Mouse (Mus musculus): ENCODE data around the gene Spp2. TPM values are rescaled to one million over a fixed set of nuclear protein-coding genes. Genes with fewer than 3 reads are reported as not detected.

Spp2 gene
- polyA plus RNA-seq, 1 experiment: 0.18 TPM

DNA sequence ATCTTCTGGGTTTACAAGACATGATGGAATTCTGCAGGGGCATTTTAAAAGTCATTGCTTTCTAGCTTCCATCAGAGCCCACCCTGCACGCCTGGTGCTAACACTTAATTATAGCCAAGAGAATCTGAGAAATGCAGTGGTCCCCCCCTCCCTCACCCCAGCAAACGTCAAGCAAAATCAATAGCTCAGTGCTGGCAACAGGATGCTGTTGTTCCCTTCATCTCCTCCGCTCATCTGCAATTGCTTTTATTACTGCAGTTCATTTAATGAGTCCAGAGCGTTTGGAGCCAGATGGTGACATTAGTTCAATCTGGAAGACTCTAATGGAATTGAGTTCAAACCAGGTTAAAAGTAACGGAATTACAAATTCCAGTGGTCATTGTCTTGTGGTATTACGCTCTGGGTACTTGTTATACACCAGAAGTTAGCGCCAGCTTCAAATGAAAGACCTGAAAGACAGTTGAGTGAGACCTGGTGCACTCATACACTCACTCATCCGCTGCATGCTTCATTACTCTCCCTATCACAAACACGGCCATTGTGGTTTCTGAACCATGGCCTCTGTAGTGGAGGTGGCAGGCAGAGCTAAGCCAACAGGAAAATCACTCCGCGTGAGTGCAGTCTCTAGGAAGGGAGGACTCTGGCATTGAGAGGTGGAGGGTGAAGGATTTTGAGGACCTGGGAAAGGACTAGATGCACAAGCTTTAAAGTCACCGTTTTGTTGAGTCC, 519 bp upstream of the Spp2 start:
- H3K4me3 ChIP-seq (replicated peaks; ENCODE audit: extremely low read depth, low read depth, low read length): no peak overlapping the region
- no peaks in the 10 kb centered on the region for H3K4me1 ChIP-seq (ENCODE audit: control insufficient read depth, insufficient read depth, low read length)
- TF ChIP-seq CTCF (IDR thresholded peaks at IDR 0.05; ENCODE audit: insufficient read depth, low read length) (no peak), POLR2A (IDR thresholded peaks at IDR 0.05; ENCODE audit: borderline replicate concordance, extremely low read depth, low read depth, low read length) (no peak)
- 58% methylated on average over 12 of the region's 12 CpGs for WGBS
- no peak for DNase-seq

DNA sequence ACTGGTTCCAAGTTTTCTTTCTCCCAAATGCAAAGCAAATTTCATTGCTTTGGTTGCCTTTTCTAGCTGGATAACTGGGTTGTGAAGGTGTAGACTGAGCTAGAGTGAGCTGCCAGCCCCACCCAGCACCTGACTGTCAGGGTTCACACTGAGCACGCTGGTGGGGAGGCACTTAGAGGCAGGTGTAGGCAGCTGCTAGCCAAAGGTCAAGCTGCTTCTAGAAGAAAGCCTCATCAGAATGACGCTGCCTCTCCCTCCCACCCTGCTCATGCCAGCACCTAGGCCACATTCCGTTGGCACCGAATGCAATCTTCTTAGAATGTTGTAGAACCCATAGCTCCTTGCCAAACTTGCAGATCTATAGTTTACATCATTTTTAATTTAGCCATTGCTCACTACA, 1.6 kb downstream of the Spp2 start:
- 70% methylated on average over 4 of the region's 4 CpGs for WGBS
- DNase-seq: no peak
- H3K4me3 ChIP-seq (replicated peaks; ENCODE audit: extremely low read depth, low read depth, low read length): no peak overlapping the region
- no peaks in the 10 kb centered on the region for H3K4me1 ChIP-seq (ENCODE audit: control insufficient read depth, insufficient read depth, low read length)
- no peak for TF ChIP-seq CTCF (IDR thresholded peaks at IDR 0.05; ENCODE audit: insufficient read depth, low read length)
- TF ChIP-seq POLR2A (IDR thresholded peaks at IDR 0.05; ENCODE audit: borderline replicate concordance, extremely low read depth, low read depth, low read length): no peak

DNA sequence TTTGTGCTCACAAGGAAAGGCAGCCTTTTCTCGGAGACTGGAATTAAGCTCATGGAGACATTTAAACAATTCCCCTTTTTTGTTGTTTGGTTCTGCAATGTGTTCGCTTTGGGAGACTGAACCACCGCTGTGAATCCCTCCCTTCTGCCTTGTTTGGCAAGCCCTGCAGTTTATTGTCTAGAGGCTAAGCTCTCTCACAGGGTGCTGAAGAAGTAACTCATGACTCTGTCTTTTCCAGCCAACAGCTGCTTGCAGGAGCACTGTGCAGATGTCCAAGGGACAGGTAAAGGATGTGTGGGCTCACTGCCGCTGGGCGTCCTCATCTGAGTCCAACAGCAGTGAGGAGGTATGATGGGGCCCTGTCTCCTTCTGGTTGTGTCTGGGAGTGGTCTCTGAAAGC, 5.3 kb downstream of the Spp2 start:
- no peak for DNase-seq
- 74% methylated on average over 5 of the region's 5 CpGs for WGBS
- TF ChIP-seq POLR2A (IDR thresholded peaks at IDR 0.05; ENCODE audit: borderline replicate concordance, extremely low read depth, low read depth, low read length): no peak
- TF ChIP-seq CTCF (IDR thresholded peaks at IDR 0.05; ENCODE audit: insufficient read depth, low read length): no peak
- Histone ChIP-seq H3K4me3 (replicated peaks; ENCODE audit: extremely low read depth, low read depth, low read length) (no peak overlapping the region), H3K4me1 (ENCODE audit: control insufficient read depth, insufficient read depth, low read length) (no peaks in the 10 kb centered on the region)

DNA sequence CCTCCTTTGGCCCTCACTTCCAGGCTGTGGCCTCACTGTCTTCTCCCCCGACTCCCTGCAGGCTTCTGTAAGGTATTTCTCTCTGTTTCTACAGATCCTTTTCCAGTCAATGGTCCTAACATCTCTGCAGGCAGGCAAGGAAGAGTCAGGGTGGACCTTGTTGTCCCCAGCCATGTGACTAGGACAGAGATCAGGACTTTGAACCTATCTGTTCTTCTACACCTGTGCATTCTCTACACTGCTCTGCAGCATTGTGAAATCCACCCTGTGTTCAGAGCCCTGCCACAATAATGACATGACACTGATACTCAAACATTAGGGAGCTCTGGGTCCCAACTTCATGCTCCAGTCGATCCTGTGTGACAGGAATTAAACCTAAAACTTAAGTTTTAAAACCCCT, 12.2 kb downstream of the Spp2 start:
- DNase-seq: no peak

DNA sequence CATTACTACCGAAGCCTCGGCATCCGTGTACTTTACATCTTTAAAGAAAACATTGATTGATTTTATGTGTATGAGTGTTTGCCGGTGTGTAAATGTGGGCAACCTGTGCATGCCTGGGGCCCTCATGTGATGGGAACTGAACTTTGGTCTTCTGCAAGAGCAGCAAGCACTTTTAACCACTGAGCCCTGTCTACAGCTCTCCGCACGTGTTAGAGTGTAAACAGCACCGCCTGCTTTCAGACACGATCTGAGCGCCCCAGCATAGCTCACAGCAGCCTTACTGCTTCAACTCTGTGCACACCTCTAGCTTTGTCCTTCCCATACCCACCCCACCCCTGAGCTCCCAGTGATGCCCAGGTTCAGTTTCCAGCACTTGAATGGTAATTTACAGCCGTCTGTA, 15.3 kb downstream of the Spp2 start:
- no peak overlapping the region for H3K4me3 ChIP-seq (replicated peaks; ENCODE audit: extremely low read depth, low read depth, low read length)
- WGBS: 74% methylated on average over 10 of the region's 10 CpGs
- TF ChIP-seq POLR2A (IDR thresholded peaks at IDR 0.05; ENCODE audit: borderline replicate concordance, extremely low read depth, low read depth, low read length): no peak
- no peak for TF ChIP-seq CTCF (IDR thresholded peaks at IDR 0.05; ENCODE audit: insufficient read depth, low read length)
- no peak for DNase-seq
- no peaks in the 10 kb centered on the region for H3K4me1 ChIP-seq (ENCODE audit: control insufficient read depth, insufficient read depth, low read length)

More for the DNA sequence above, 12.2 kb downstream of the Spp2 start:
- Histone ChIP-seq H3K4me1 (ENCODE audit: control insufficient read depth, insufficient read depth, low read length) (no peaks in the 10 kb centered on the region), H3K4me3 (replicated peaks; ENCODE audit: extremely low read depth, low read depth, low read length) (no peak overlapping the region)
- TF ChIP-seq CTCF (IDR thresholded peaks at IDR 0.05; ENCODE audit: insufficient read depth, low read length): no peak
- TF ChIP-seq POLR2A (IDR thresholded peaks at IDR 0.05; ENCODE audit: borderline replicate concordance, extremely low read depth, low read depth, low read length): no peak
- WGBS: 56% methylated on average over 2 of the region's 2 CpGs

DNA sequence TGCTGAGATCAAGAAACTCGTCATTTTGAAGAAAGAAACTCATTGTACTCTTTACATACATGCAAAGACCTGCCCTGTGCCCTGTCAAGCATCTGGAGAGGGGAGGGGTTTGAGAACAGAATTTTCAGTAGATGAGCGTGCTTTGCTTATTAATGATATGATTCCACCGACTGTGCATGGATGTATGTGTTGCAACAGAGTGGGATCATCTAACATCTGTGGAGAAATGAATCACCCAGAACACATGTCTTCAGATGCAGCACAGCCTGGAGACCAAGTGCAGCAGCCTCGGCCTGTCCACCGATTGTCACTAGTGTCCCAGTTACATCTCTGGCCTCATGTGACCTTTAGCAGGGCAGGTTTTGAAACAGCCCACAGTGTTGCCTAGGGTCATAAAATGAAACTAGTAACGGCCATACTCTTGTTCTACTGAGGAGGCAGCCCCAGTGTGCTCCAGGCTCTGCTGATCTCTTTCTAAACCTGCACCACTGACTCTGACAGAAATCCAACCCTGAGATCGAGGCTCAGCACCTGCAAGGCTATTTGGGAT, 16.2 kb downstream of the Spp2 start:
- TF ChIP-seq CTCF (IDR thresholded peaks at IDR 0.05; ENCODE audit: insufficient read depth, low read length) (no peak), POLR2A (IDR thresholded peaks at IDR 0.05; ENCODE audit: borderline replicate concordance, extremely low read depth, low read depth, low read length) (no peak)
- Histone ChIP-seq H3K4me1 (ENCODE audit: control insufficient read depth, insufficient read depth, low read length) (no peaks in the 10 kb centered on the region), H3K4me3 (replicated peaks; ENCODE audit: extremely low read depth, low read depth, low read length) (no peak overlapping the region)
- WGBS: 67% methylated on average over 7 of the region's 7 CpGs
- no peak for DNase-seq

DNA sequence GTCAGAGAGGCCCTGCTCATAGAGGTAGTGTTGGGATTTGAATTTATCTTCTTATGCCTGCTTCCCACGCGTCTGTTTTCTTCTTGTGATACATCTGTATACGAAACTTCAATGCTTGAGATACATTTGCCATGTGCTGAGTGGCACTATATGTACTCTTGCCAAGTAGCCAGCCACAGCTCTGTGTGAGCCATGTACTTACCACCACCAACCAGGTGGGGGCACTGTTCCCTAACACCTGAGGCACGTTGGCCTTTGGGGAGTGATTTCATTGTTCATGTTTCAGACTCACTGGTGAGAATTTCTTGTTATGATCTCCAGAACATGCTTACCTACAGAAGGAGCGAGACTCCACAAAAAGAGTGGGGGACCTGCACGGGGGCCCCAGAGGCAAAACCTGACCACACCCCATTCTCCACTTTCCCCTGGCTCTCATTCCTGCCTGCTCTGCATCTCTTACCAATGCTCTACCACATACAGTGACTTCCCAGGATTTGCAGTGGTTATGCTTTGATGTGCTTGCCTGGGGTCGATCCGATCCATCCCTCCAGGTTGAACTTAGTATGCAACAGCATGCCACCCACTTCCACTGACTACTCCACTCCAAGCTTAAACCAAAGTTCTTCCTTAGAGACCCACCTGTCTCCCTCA, 18.0 kb downstream of the Spp2 start:
- TF ChIP-seq POLR2A (IDR thresholded peaks at IDR 0.05; ENCODE audit: borderline replicate concordance, extremely low read depth, low read depth, low read length): no peak
- peak; percentile 99 for TF ChIP-seq CTCF (IDR thresholded peaks at IDR 0.05; ENCODE audit: insufficient read depth, low read length)
- H3K4me1 ChIP-seq (ENCODE audit: control insufficient read depth, insufficient read depth, low read length): no peaks in the 10 kb centered on the region
- WGBS: 21% methylated on average over 8 of the region's 8 CpGs
- DNase-seq: peak; percentile 85
- no peak overlapping the region for H3K4me3 ChIP-seq (replicated peaks; ENCODE audit: extremely low read depth, low read depth, low read length)

DNA sequence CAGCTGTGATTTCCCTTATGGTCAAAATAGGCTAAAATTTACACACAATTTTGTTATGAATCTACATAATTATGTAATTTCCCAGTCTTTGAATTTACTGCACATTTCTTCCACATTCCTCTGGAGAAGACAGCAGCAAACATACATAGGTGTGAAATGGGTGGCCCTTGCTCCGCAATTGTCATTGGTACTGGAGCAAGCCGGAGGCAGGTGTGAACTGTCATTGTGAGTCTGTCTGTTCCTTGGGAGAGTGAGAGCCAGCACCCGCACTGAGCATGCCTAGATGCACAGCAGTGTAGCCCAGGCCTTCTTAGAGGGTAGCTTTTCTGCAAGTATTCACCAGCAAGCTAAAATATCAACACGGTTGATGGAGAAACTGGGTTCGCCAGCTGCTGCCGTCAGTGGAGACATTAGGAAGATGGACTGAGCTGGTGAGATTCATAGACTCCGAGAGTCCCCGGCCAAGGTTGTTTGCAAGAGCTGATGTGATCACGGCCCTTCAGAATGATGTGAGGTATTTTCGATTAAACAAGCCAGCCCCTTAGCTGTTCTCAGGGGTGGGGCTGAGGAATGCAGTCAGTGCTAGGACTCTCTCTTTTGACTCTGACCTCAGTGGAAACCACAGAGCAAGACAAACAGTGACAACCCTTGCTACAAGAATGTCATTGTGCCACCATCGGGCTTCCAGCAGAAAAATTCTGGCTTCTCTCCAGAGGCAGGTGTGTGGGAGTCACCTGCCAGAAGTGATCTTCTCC, 21.4 kb downstream of the Spp2 start:
- DNase-seq: peak; percentile 23
- no peak overlapping the region for H3K4me3 ChIP-seq (replicated peaks; ENCODE audit: extremely low read depth, low read depth, low read length)
- 55% methylated on average over 11 of the region's 11 CpGs for WGBS
- no peak for TF ChIP-seq CTCF (IDR thresholded peaks at IDR 0.05; ENCODE audit: insufficient read depth, low read length)
- no peak for TF ChIP-seq POLR2A (IDR thresholded peaks at IDR 0.05; ENCODE audit: borderline replicate concordance, extremely low read depth, low read depth, low read length)
- no peaks in the 10 kb centered on the region for H3K4me1 ChIP-seq (ENCODE audit: control insufficient read depth, insufficient read depth, low read length)

DNA sequence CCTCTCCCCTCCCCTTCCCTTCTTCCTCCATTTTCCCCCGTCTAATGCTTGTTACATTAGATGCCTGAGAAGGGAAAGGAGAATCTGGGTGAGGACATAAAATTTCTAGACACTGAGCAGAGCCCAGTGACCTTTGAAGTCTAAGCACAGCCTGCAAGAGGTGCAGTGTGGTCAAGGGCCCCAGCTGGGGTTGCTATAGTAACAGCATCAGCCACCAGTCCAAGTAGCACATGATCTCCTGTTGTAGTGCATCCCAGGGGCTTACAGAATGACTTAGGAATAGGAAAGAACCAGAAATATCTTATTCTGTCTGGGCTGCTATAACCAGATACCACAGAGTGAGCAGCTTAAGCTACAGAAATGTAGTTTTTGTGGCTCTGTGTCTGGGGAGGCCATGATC, 22.7 kb downstream of the Spp2 start:
- TF ChIP-seq CTCF (IDR thresholded peaks at IDR 0.05; ENCODE audit: insufficient read depth, low read length): no peak
- TF ChIP-seq POLR2A (IDR thresholded peaks at IDR 0.05; ENCODE audit: borderline replicate concordance, extremely low read depth, low read depth, low read length): no peak
- no peaks in the 10 kb centered on the region for H3K4me1 ChIP-seq (ENCODE audit: control insufficient read depth, insufficient read depth, low read length)
- WGBS: 60% methylated on average over 1 of the region's 1 CpGs
- no peak for DNase-seq
- H3K4me3 ChIP-seq (replicated peaks; ENCODE audit: extremely low read depth, low read depth, low read length): no peak overlapping the region
